Mouse (Mus musculus) Patski (cell line): ENCODE results near the gene Msrb3. TPM values are rescaled to one million over a fixed set of nuclear protein-coding genes. Genes with fewer than 3 reads are reported as not detected.

Experiments used
- ATAC-seq: fragments of 100-300 bp; one replicate; pipeline ENCODE4 v1.8.0; 2021
- CTCF ChIA-PET: fragments of 350-600 bp; sonication (Branson Sonifier 250); formaldehyde crosslinking; loops from one replicate; lab custom pipeline; 2022; ENCODE audit warnings: inconsistent platforms; lab: Charles Lee
- POLR2A ChIA-PET: fragments of 350-600 bp; sonication (Branson Sonifier 250); formaldehyde crosslinking; loops from one replicate; lab custom pipeline; 2022; ENCODE audit warnings: antibody characterized with exemption, inconsistent platforms; lab: Charles Lee
- DNase-seq: peaks from one replicate; pipeline ENCODE4 v3.0.0-alpha.2; 2011; ENCODE audit warnings: low read depth, low spot score
- H3K27me3 ChIP-seq: fragments of 371-371 bp; one replicate; pipeline ENCODE4 v1.5.1; 2021
- CTCF ChIP-seq: fragments of 100-300 bp; IDR thresholded peaks from one replicate; pipeline ENCODE4 v1.5.1; 2021
- in situ Hi-C: fragments of 300-500 bp; cut with MboI; formaldehyde crosslinking; loops from 3 replicates; pipeline ENCODE4 v1.11.1; 2018; ENCODE audit warnings: low pct_unique_long_range_greater_than_20kb, mixed read lengths
- polyA plus RNA-seq: library from polyadenylated mRNA; unstranded; gene quantifications from one replicate; pipeline ENCODE4 v1.2.3, GENCODE M21; 2021

Msrb3 gene
- polyA plus RNA-seq, 1 experiment from 2014 or later: 36.9 TPM

- POLR2A ChIA-PET: no interaction called here
- H3K27me3 ChIP-seq: no peaks in the 10 kb centered on the region
- TF ChIP-seq CTCF: no peak
- ATAC-seq (no peak), DNase-seq (no peak)
- CTCF ChIA-PET: no interaction called here
- in situ Hi-C loops: no loop called here
Measured at GRCm38 (mm10) chr10:120796749-120797148, 102.2 kb downstream of the Msrb3 start.

GRCm38 (mm10) chr10:120794391-120794817, 104.5 kb downstream of the Msrb3 start:
- no peaks in the 10 kb centered on the region for H3K27me3 ChIP-seq
- in situ Hi-C loops: no loop called here
- DNase-seq (no peak), ATAC-seq (no peak)
- no peak for TF ChIP-seq CTCF
- ChIA-PET POLR2A (no interaction called here), CTCF (interaction anchor here (1.0 kb wide), 1 partner anchor 13 kb away, joined by 3 read pairs; no protein-coding TSS in a partner anchor)

GRCm38 (mm10) chr10:120792191-120792765, 106.6 kb downstream of the Msrb3 start:
- TF ChIP-seq CTCF: no peak
- ChIA-PET POLR2A (no interaction called here), CTCF (no interaction called here)
- ATAC-seq (no peak), DNase-seq (no peak)
- in situ Hi-C loops: no loop called here
- H3K27me3 ChIP-seq: no peaks in the 10 kb centered on the region

- in situ Hi-C loops: no loop called here
- CTCF ChIA-PET: no interaction called here
- DNase-seq: no peak
- no peak for ATAC-seq
- POLR2A ChIA-PET: no interaction called here
- no peak for TF ChIP-seq CTCF
- H3K27me3 ChIP-seq: no peaks in the 10 kb centered on the region
Measured at GRCm38 (mm10) chr10:120791438-120791837, 107.5 kb downstream of the Msrb3 start.

- ChIA-PET CTCF (no interaction called here), POLR2A (no interaction called here)
- DNase-seq (no peak), ATAC-seq (no peak)
- in situ Hi-C loops: no loop called here
- H3K27me3 ChIP-seq: no peaks in the 10 kb centered on the region
- TF ChIP-seq CTCF: no peak
Measured at GRCm38 (mm10) chr10:120787202-120787601, 111.7 kb downstream of the Msrb3 start.

- no peak for ATAC-seq
Measured at GRCm38 (mm10) chr10:120784516-120784915, 114.4 kb downstream of the Msrb3 start.

GRCm38 (mm10) chr10:120783393-120783792, 115.5 kb downstream of the Msrb3 start:
- no peaks in the 10 kb centered on the region for H3K27me3 ChIP-seq
- ChIA-PET POLR2A (interaction anchor here (0.7 kb wide), 2 partner anchors 159 to 226 kb away, joined by 3 read pairs; no protein-coding TSS in a partner anchor), CTCF (no interaction called here)
- no peak for TF ChIP-seq CTCF
- in situ Hi-C loops: no loop called here
- no peak for DNase-seq
- no peak for ATAC-seq

More at GRCm38 (mm10) chr10:120784516-120784915, 114.4 kb downstream of the Msrb3 start:
- no peaks in the 10 kb centered on the region for H3K27me3 ChIP-seq
- POLR2A ChIA-PET: no interaction called here
- no peak for DNase-seq
- no peak for TF ChIP-seq CTCF
- in situ Hi-C loops: no loop called here
- CTCF ChIA-PET: interaction anchor here (1.0 to 1.1 kb wide), 2 partner anchors 8 to 37 kb away, joined by 3 read pairs; no protein-coding TSS in a partner anchor

GRCm38 (mm10) chr10:120777499-120777898, 121.4 kb downstream of the Msrb3 start:
- ATAC-seq: no peak
- no peaks in the 10 kb centered on the region for H3K27me3 ChIP-seq
- no peak for TF ChIP-seq CTCF
- CTCF ChIA-PET: no interaction called here
- in situ Hi-C loops: no loop called here
- POLR2A ChIA-PET: no interaction called here
- DNase-seq: no peak

GRCm38 (mm10) chr10:120775361-120775760, 123.5 kb downstream of the Msrb3 start:
- TF ChIP-seq CTCF: no peak
- ChIA-PET CTCF (no interaction called here), POLR2A (interaction anchor here (0.6 kb wide), 1 partner anchor 28 kb away, joined by 3 read pairs; no protein-coding TSS in a partner anchor)
- in situ Hi-C loops: no loop called here
- H3K27me3 ChIP-seq: no peaks in the 10 kb centered on the region
- ATAC-seq (no peak), DNase-seq (no peak)

GRCm38 (mm10) chr10:120767418-120767817, 131.5 kb downstream of the Msrb3 start:
- TF ChIP-seq CTCF: no peak
- in situ Hi-C loops: no loop called here
- DNase-seq (no peak), ATAC-seq (no peak)
- ChIA-PET CTCF (no interaction called here), POLR2A (no interaction called here)
- no peaks in the 10 kb centered on the region for H3K27me3 ChIP-seq

GRCm38 (mm10) chr10:120765398-120765797, 133.5 kb downstream of the Msrb3 start:
- no peaks in the 10 kb centered on the region for H3K27me3 ChIP-seq
- ATAC-seq: no peak
- CTCF ChIA-PET: no interaction called here
- TF ChIP-seq CTCF: no peak
- no peak for DNase-seq
- in situ Hi-C loops: no loop called here
- POLR2A ChIA-PET: interaction anchor here (0.7 kb wide), 1 partner anchor 58 kb away, joined by 3 read pairs; no protein-coding TSS in a partner anchor
